Mouse (Mus musculus) T-helper 2 cell (primary cell): ENCODE results near the gene Pou6f2.

Source experiments
- in situ Hi-C: fragments of 300-600 bp; cut with MboI, MseI; formaldehyde crosslinking; loops from one replicate; pipeline ENCODE4 v1.15.1; 2025; ENCODE audit warnings: high pct_unique_total_duplicates

The Pou6f2 gene

DNA sequence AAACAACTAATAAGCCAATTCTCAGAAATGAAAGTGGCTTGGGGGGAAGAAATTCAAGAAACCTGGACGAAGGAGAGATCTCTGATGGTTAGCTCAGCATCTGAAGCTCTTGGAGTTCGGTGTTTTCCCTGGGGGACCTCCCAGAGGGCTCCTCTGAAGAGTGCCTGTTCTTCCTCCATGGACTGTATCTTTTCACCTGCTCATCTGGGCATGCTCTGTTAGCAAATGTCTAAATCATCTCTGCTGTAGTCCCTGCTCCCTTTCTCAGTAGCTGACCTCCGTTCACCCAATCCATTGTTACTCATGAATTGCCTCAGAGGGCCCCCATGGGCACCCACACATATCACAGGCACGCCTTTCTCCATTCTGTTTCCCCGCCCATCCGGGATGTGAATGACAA lies at the start of gene Pou6f2:
TSS of gene Pou6f2 (minus strand) at position 101 of the 400 bp plus-strand sequence.
- in situ Hi-C loops = no loop called here

DNA sequence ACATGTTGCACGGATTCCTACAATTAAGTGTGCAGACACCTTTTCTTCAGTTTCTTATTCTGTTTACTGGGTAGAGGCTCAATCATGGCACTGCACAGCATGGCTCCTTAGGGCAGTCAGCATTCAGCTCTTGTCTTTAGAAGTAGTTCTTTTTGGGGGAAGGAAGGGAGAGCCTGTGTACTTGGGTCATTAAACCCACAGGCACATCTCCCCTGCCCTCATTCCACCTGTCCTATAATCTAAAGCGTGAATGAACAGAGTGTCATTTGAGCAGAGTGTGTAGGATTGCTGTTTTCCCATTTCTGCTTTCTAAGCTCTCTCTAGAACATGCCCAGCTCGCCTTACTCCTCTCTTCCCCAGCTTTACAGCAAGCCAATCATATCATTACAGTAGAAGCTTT lies 42.4 kb upstream of the Pou6f2 start:
- in situ Hi-C loops = no loop called here

DNA sequence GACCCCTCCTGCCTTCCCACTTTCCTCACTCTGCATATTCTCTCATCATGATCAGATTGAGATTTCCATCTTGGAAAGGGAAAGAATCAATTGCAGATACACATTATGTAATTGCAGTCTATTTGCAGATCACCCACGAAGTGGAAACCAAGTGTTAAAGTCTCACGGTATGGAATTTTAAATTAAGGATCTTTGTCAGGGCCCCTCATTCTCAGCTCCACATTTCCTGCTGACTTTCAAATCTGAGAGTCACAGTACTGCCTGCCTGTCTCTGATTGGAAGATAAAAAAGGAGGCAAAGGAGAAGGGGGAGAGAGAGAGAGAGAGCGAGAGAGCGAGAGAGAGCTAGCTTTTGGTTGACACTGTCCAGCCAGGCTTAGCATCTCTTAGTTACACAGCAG lies 9.8 kb downstream of the Pou6f2 start:
- in situ Hi-C loops = no loop called here

GRCm38 (mm10) chr13:18363373-18363772 lies 34.1 kb downstream of the Pou6f2 start:
- in situ Hi-C loops = no loop called here

GRCm38 (mm10) chr13:18344580-18345333 lies 52.7 kb downstream of the Pou6f2 start:
- in situ Hi-C loops = no loop called here

- in situ Hi-C loops = loop anchor here (10.0 kb wide), 1 partner anchor 674 kb away; no protein-coding TSS in a partner anchor
Observed at GRCm38 (mm10) chr13:18338910-18339501, 58.5 kb downstream of the Pou6f2 start.

GRCm38 (mm10) chr13:18338022-18338421 lies 59.5 kb downstream of the Pou6f2 start:
- in situ Hi-C loops = loop anchor here (10.0 kb wide), 1 partner anchor 673 kb away; no protein-coding TSS in a partner anchor

DNA sequence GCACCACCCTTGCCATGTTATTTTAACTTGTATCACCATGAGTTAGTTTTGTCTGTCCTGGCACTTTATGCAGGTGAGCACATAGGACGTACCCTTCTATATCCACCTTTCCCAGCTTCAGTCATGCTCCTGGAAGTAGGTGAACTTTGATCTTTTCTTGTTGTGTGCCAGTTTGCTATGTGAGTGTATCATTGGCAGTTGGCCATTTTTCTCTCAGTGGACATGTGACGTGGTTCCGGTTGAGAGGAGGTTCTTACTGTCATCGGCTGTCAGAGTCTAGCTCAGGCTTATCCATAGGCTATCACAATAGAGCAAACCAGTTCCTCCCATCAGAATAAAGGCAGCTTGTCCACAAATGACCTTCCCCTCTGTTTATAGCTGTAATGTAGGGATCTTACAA lies 63.5 kb downstream of the Pou6f2 start:
- in situ Hi-C loops = loop anchor here (10.0 kb wide), 1 partner anchor 669 kb away; no protein-coding TSS in a partner anchor

DNA sequence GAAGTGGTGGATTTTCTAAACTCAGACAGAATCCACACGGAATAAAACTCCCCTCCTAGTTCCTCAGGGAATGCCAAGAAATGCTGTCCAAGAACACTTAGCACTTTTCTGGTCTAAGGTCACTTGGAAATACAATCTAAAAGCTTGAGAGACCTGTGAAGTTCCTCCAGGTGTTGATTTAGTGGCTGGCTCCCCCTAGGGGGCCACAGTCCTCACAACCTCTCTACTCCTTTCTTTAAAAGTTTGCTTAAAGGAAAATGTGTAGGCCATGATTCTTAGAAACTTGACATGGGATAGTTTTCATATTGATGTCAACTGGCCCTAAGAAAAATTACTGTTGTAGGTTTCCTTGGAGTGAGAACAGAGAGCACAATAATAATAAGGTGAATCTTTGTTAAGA lies 64.9 kb downstream of the Pou6f2 start:
- in situ Hi-C loops = loop anchor here (10.0 kb wide), 1 partner anchor 668 kb away; no protein-coding TSS in a partner anchor

GRCm38 (mm10) chr13:18323980-18324678 lies 73.4 kb downstream of the Pou6f2 start:
- in situ Hi-C loops = no loop called here

DNA sequence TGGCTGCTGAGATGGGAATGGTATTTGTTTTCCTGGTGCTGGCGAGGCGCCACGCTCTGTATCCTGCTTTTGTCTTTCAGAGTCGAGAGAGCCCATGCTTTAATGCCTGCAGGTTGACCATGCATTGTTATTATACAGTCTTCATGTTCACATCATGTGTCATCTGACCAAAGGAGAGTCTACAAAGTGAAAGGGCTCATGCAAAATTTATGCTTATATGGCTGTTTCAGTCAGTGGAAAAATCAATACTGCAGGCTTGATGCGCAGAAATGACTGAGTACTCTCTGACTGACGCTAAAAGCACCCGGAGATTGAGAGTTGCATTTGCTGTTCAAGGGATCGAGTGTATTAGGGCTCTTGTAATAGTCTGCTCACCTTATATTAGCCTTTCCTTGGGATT lies 74.1 kb downstream of the Pou6f2 start:
- in situ Hi-C loops = no loop called here

- in situ Hi-C loops = no loop called here
Observed at GRCm38 (mm10) chr13:18312613-18313012, 84.9 kb downstream of the Pou6f2 start.

DNA sequence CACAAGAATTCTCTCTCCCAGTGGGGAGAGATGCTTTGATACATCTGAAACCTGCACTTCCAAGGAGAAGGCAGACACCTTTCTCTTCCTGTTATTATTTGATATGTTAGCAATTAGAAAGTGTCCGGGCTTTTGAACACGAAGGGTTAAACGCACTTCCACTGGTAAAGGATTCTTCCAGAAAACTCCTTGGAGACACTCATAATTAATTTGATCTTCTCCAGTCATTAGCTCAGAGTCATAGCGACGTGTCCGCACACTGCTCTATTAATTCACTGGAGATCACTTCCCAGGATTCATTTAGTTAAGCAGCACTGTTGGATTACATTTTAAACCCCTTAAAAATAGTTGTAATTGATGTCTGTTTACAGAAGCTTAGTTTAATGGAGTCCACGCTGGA lies 88.5 kb downstream of the Pou6f2 start:
- in situ Hi-C loops = no loop called here

- in situ Hi-C loops = no loop called here
Observed at GRCm38 (mm10) chr13:18306506-18307145, 90.9 kb downstream of the Pou6f2 start.

GRCm38 (mm10) chr13:18299966-18300365 lies 97.5 kb downstream of the Pou6f2 start:
- in situ Hi-C loops = no loop called here

DNA sequence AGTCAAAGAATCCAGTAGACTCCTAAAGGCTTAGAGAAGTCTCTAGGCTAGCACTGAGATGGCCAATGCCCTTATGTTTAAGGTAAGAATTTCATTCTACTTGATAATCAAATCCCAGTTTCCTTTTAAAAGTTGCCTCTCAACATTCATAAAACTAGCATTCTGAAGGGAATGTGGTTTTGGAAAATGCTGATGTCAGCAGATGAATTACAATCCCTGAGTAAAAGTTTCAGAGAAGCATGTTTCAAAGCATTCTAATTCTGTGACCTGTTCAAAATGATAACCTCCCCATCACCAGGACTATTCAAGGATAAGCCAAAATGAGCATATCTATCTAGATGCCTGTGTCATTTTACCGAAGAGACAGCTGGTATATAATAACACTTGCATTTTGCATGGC lies 104.0 kb downstream of the Pou6f2 start:
- in situ Hi-C loops = no loop called here

- in situ Hi-C loops = no loop called here
Observed at GRCm38 (mm10) chr13:18290253-18290914, 107.1 kb downstream of the Pou6f2 start.

- in situ Hi-C loops = no loop called here
Observed at GRCm38 (mm10) chr13:18287536-18287935, 110.0 kb downstream of the Pou6f2 start.

DNA sequence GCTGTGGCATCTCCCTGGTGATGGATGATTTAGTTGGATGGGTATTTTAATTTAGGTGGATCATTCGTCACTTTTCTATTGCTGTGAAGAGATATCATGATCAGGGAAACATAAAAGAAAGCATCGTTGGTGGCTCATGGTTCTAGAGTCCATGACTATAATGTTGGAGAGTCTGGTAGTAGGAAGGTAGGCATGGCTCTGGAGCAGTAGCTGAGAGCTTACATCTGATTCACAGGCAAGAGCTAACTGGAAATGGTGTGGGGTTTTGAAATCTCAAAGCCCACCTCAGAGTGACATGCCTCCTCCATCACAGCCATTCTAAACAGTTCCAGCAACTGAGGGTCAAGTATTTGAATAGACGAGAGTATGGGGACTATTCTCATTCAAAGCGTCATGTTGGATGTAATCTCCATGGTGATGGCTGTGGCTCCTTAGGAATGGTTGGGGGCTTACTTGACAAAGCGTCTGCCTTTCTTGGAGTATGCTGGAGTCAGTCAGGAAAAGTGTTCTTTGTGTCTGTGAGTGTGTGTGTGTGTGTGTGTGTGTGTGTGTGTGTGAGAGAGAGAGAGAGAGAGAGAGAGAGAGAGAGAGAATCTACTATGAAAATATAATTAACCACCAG lies 115.0 kb downstream of the Pou6f2 start:
- in situ Hi-C loops = no loop called here

DNA sequence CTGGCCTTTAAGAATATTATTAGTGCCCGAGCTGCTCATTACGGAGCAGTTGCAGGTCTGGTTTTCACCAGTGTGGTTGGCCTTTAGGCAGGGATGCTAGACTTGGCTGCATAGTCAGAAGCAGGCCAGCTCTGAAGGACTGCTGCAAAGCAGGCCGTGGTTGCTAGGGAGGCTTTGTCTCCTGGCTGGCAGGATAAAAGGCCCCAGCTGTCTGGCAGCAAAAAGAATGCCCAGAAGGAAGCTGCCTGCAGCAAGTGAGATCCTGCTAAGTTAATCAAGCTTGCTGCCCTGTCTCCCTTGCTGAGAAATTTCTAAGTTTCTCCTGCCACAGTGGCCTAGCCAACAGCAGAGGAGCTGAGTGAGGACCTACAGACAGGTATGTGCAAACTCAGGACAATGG lies 116.4 kb downstream of the Pou6f2 start:
- in situ Hi-C loops = no loop called here

- in situ Hi-C loops = no loop called here
Observed at GRCm38 (mm10) chr13:18253131-18253530, 144.4 kb downstream of the Pou6f2 start.
